Mouse (Mus musculus) erythroblast, embryonic 14.5 days (primary cell): Measurements from ENCODE around the gene Eno2. TPM values are rescaled to one million over a fixed set of nuclear protein-coding genes. Genes with fewer than 3 reads are reported as not detected.

ENCODE experiments used
- H3K27me3 ChIP-seq: 2 replicates; pipeline ENCODE4 v1.6.1; 2012; ENCODE audit warnings: inconsistent platforms; ENCODE audit not compliant: control insufficient read depth
- H3K36me3 ChIP-seq: 2 replicates; pipeline ENCODE4 v1.6.1; 2012; ENCODE audit warnings: mild to moderate bottlenecking, inconsistent platforms; ENCODE audit not compliant: control insufficient read depth
- H3K4me1 ChIP-seq: 2 replicates; pipeline ENCODE4 v1.6.1; 2012; ENCODE audit warnings: inconsistent platforms; ENCODE audit not compliant: control insufficient read depth
- H3K4me3 ChIP-seq: replicated peaks from 2 replicates; pipeline ENCODE3; 2012; ENCODE audit warnings: moderate library complexity, mild to moderate bottlenecking, inconsistent platforms
- H3K9me3 ChIP-seq: 2 replicates; pipeline ENCODE4 v1.6.1; 2012; ENCODE audit warnings: low read length, inconsistent platforms, mixed read lengths; ENCODE audit not compliant: control insufficient read depth
- GATA1 ChIP-seq: IDR thresholded peaks from 2 replicates; pipeline ENCODE4 v1.6.1; 2012; ENCODE audit warnings: low read length, inconsistent platforms, mixed read lengths
- TAL1 ChIP-seq: IDR thresholded peaks from 3 replicates; pipeline ENCODE4 v1.6.1; 2012; ENCODE audit warnings: low read length, inconsistent platforms, mixed read lengths
- polyA plus RNA-seq: library from polyadenylated mRNA; stranded (reverse); fragments of >175 nt; gene quantifications from 2 replicates; pipeline ENCODE4 v1.2.3, GENCODE M21; 2012

Gene Eno2
- polyA plus RNA-seq, result not detected in 2 replicates

DNA sequence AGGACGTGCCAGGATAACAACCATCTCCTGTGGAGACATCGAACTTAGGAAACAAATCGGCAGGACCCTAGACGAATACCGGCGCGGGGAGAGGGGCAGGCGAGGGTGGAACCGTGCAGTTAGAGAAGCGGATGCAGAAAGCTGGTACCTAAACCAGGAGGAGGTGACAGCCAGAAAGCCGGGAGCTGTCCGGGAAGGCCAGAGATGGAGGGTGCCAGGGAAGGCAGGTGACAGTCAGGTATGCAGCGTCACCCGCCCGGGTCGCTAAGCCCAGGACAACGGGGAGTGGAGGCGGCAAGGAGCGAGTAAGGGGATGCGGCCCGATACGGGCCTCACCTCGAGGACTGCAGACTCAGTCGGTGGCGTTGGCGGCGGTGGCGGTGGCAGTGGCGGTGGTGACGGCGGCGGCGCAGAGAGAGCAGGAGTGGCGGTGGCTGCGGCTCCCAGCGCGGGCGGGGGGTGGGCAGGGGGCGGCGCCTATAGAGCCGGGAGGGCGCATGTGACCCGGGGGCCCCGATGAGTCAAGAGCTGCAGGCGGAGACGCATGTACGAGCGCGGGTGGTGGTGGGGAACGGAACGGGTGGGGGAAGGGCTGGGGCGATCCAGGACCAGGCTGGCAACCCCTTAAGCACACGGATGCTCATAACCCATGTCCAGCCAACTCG is at the start of gene Eno2:
Gene Eno2, minus strand, starts transcription at position 573 of the 665 bp plus-strand sequence.
- H3K4me1 ChIP-seq, result peaks cover 13% of the 10 kb centered on the region

DNA sequence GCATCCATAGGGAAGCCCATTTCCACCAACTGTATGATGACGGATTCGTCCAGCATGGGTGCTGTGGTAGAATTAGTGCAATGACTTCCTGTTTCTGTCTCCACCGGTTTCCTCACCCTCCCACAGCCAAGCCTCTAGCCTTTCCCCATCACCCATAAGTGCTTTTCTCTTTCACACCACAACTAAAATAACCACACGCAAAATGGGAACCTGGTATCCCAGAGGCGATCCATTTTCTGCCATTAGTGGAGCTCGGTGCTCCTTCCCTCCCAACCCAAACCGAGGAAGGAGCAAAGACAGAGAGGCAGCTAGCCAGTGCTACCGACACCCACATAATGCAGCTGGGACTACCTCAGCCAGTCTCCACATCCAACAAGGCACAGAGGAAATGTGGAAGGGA is 48.5 kb upstream of the Eno2 start:
- Histone ChIP-seq H3K4me3 (no peak overlapping the region), H3K4me1 (peaks cover 21% of the 10 kb centered on the region), H3K36me3 (peaks cover 82% of the 10 kb centered on the region), H3K27me3 (no peaks in the 10 kb centered on the region), H3K9me3 (no peaks in the 10 kb centered on the region)
- TF ChIP-seq TAL1, result no peak
- no peak for TF ChIP-seq GATA1

More for the DNA sequence above, at the start of gene Eno2:
- H3K9me3 ChIP-seq, result peaks cover 3% of the 10 kb centered on the region; the same call in 1 of the 2 replicates
- peak within 1 kb of the TSS; percentile 38 for H3K4me3 ChIP-seq
- peaks cover 67% of the 10 kb centered on the region for H3K27me3 ChIP-seq
- TF ChIP-seq GATA1 (no peak), TAL1 (no peak)
- H3K36me3 ChIP-seq, result no peaks in the 10 kb centered on the region

DNA sequence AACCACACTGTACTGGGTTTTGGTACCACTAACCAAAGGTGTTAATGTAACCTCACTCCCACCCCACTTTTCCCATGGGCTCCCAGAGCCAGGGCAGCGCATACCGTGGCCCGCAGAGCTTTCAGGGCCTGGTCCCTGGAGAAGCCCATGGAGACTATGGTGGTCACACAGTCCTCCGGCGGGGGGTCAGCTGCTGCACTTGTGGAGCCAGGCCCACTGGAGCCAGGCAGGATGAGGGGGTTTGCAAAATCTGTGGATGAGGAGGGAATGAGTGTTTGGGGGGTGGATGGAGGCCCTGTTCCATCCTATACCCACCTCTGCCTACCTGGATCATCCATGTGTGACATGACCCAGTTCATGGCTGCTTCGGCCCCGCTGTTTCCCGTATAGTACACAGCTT is 48.1 kb upstream of the Eno2 start:
- peaks cover 81% of the 10 kb centered on the region for H3K36me3 ChIP-seq
- H3K9me3 ChIP-seq, result no peaks in the 10 kb centered on the region
- H3K4me3 ChIP-seq, result no peak overlapping the region
- peaks cover 25% of the 10 kb centered on the region for H3K4me1 ChIP-seq
- no peak for TF ChIP-seq TAL1
- no peak for TF ChIP-seq GATA1
- no peaks in the 10 kb centered on the region for H3K27me3 ChIP-seq

DNA sequence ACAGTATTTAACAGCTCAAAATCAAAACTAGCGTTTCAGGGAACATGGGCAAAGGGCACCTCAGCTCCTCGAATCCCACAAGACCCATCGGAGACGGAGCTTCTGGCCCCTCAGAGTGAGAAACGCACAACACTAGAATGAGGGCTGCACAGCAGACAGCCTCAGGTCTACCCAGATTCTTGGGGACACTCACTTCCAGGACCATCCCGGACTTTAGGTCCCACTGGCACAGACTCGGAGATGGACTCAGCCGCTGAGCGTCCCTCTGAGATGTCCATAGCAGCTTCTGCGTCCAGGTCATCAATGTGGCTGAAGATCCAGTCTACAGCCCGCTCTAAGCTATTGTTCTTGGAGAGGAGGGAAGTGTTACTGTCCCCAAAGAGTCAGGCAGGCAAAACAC is 47.7 kb upstream of the Eno2 start:
- H3K9me3 ChIP-seq, result no peaks in the 10 kb centered on the region
- TF ChIP-seq GATA1, result no peak
- TF ChIP-seq TAL1, result no peak
- H3K36me3 ChIP-seq, result peaks cover 81% of the 10 kb centered on the region
- no peaks in the 10 kb centered on the region for H3K27me3 ChIP-seq
- H3K4me3 ChIP-seq, result no peak overlapping the region
- H3K4me1 ChIP-seq, result peaks cover 29% of the 10 kb centered on the region

DNA sequence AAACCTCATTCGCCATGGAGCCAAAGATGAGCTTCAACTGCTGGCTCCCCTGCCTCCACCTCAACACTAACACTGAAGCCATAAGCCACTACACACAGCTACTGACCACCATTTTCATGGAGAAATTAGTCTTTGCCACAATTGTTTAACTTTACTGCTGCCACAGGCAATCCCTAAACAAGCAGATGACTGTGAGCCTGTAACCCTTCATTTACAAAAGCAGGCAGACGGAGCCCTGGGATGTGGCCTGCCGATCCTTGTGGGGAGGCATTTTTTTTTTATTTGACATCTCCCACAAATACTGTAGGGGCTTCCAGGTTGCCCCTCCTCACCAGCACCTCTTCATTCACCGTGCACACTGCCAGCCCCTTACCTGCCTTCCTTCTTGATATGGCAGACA is 47.1 kb upstream of the Eno2 start:
- Histone ChIP-seq H3K27me3 (no peaks in the 10 kb centered on the region), H3K36me3 (peaks cover 81% of the 10 kb centered on the region)

DNA sequence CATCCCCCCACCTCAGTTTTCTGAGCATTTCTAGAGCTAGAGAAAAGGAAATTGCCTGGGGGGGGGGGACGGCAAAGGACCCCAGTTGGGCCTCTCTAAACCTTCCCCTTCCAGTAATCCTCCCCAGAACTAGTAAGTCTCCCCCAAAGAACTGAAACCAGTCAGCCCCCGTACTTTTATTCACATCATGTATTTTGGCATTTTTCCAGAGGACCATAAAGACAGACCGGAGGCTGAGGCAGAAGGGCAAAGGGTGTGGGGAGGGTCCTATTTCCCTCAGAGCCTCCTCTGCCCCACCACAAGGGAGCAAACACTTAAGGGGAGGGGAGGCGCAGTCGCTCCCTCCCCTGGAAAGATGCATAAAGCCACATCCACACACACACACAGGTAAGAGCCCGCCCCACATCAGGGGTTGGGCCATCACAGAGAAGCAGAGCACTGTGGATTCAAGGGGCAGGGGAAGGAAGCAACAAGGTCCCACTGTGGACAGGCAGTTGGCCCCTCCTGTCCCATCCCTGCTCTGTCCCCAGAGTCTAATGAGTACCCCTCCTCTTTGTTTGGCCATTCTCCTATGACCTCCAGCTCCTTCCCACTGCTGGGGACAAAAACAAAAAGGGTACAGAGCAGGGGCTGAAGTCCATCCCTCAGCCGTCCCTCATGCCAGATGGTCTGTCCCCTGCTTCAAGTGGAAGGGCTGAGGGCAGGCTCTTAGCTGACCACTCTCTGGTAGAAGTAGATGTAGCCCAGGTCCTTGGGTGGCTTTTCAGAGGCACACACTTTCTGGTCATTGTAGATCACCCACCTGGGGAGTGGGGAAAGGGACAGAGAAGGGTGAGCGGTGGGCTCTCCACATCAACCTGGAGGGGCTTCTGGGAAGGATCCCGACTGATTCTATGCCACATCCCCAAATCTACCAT is 45.6 kb upstream of the Eno2 start:
- H3K4me3 ChIP-seq, result no peak overlapping the region
- H3K4me1 ChIP-seq, result peaks cover 43% of the 10 kb centered on the region
- no peaks in the 10 kb centered on the region for H3K27me3 ChIP-seq
- no peaks in the 10 kb centered on the region for H3K9me3 ChIP-seq
- peaks cover 81% of the 10 kb centered on the region for H3K36me3 ChIP-seq
- TF ChIP-seq TAL1, result no peak
- no peak for TF ChIP-seq GATA1

More for the DNA sequence above, 47.1 kb upstream of the Eno2 start:
- Histone ChIP-seq H3K9me3 (no peaks in the 10 kb centered on the region), H3K4me3 (no peak overlapping the region), H3K4me1 (peaks cover 35% of the 10 kb centered on the region)
- TF ChIP-seq GATA1 (no peak), TAL1 (no peak)

DNA sequence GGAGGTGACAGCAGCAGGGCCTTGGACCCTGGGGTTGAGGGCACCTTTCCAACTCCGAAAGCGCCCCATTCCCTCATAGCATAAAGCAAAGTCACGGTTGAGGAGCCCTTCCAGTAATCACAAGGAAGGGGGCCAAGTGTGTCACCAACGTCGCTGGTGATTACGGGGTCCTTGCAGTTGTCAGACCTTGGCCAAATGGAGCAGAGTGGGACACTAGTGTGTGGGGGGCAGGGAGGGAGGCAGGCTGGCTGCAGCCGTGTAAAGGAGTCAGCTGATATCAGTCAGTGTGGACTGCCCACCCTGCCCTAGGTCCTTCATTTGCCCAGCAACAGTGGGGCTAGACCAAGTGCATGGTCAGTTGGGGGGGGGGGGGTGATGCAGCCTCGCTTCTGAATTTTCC is 45.0 kb upstream of the Eno2 start:
- TF ChIP-seq TAL1, result no peak
- no peaks in the 10 kb centered on the region for H3K27me3 ChIP-seq
- H3K4me1 ChIP-seq, result peaks cover 50% of the 10 kb centered on the region
- H3K9me3 ChIP-seq, result no peaks in the 10 kb centered on the region
- H3K4me3 ChIP-seq, result peak overlapping the region; percentile 84
- peaks cover 80% of the 10 kb centered on the region for H3K36me3 ChIP-seq

DNA sequence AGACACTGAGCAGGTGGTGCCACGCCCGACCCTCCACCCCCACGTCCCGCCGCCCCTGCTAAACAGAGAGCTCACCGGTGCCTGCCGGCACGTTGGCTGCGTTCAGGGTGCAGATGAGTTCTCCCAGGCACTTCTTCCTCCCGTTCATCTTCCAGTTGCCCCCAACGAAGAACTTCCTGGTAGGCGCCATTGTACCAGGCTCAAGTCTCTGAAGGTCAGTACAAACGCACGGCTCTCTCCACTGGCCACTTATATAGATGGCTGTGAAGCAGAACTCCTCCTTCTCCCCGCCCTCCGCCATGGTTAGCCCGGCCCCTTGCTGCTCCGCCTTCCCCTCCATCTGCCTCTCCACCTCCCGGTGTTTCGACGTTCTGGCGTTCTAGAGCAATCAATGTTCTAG is 44.5 kb upstream of the Eno2 start, which contains the start of gene Tpi1:
Gene Tpi1, minus strand, starts transcription at position 364 of the 400 bp plus-strand sequence.
- Histone ChIP-seq H3K9me3 (no peaks in the 10 kb centered on the region), H3K4me3 (peak within 1 kb of the TSS; percentile 84), H3K27me3 (no peaks in the 10 kb centered on the region), H3K36me3 (peaks cover 74% of the 10 kb centered on the region), H3K4me1 (peaks cover 55% of the 10 kb centered on the region)
- no peak for TF ChIP-seq TAL1
- no peak for TF ChIP-seq GATA1

DNA sequence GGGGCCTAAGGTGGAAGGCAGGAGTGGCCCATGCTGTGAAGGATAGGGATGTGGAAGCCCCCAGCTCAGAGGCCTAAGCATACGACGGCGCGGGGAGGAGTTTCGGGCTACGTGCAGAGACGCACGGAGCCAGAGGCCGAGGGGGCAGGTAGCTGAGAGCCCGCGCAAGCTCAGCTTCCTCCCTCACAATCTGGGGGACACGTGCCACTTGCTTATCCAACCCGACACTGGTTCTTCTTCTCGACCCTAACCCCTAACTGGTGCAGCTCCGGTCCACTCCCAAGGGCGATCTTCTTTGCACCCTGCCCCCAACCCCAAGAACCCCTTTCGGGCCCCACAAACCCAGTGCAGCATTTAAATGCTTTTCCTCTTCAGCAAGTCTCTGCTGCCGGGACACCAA is 44.0 kb upstream of the Eno2 start:
- no peaks in the 10 kb centered on the region for H3K9me3 ChIP-seq
- H3K4me3 ChIP-seq, result peak overlapping the region; percentile 84
- TF ChIP-seq TAL1, result no peak
- no peak for TF ChIP-seq GATA1
- H3K36me3 ChIP-seq, result peaks cover 70% of the 10 kb centered on the region
- H3K4me1 ChIP-seq, result peaks cover 59% of the 10 kb centered on the region
- H3K27me3 ChIP-seq, result no peaks in the 10 kb centered on the region
